Mouse (Mus musculus) liver, embryonic 14.5 days (tissue): ENCODE measurements around the gene Tspan7.

Experiments used
- CTCF ChIP-seq: IDR thresholded peaks from 2 replicates; pipeline ENCODE4 v1.5.1; 2016; ENCODE audit warnings: antibody characterized with exemption, low read depth, control low read depth
- EP300 ChIP-seq: IDR thresholded peaks from 2 replicates; pipeline ENCODE4 v1.6.1; 2016; ENCODE audit warnings: antibody characterized with exemption, low read depth

DNA sequence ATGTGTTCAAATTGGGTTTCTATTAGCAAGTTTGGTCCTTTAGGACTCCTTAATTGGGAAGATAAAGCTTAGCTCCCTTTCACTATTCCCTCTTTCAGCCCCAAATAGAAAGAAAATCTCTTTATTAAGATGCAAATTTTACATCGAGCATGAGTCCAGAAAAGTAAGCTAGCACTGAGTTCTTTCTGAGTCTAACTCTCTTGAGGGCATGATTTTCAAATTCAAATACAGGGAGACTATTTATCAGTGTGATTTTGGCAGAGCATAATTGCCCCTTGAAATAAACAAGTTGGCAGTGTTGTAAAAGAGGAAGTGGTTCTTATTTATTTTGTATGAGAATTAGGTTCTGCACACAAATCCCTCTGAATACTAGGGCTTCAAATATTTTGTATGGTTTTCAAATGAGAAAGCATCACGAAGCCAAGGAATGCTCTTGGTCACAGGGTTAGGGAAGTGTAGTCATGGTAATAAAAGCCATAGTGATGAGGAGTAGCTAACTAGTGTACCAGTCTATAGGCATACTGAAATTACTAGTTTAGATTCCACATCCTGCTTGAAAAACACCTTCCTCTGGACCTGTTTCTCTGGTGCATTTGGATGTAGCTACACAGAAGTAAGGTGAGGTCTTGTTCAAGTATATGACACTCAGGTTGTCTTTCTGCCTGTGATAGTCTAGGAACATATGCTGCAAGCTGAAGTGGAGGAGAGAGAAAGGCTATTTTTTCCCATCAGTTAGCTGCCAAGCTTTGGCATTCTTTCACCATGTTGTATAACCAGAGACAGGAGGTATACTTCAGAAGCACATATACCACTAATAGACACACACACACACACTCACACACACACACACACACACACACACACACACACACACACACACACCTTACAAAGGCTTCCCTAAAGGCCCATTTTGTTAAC, 34.6 kb upstream of the Tspan7 start:
- no peak for TF ChIP-seq CTCF
- no peak for TF ChIP-seq EP300
